In the genomic region with DNA sequence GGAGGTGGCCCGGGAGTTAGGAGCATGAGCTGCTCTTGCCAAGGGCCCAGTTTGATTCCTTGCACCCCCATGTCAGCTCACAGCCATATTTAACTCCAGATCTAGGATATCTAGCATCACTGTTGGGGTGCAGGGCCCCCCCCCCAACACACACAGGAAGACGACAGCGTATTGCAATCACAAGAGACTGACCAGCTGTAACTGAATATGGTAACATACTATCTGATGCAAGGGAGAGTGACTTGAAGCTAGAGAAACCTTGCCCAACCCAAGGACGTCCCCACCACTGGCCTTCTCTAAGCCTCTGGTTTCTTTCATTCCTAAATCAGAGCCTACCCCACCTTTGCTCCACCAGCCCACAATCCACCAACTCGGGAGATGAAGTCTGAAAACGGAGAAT, we compare ENCODE assay signal across 18 mouse cellular contexts.
A peak's percentile ranks its signal among the peaks of the same experiment; 100 is the strongest.
DNase-seq lines count a peak whose midpoint lies in the region; ATAC-seq and TF ChIP-seq lines count a peak whose summit lies in the region.
"Had no signal": no experiment of that assay in that cellular context is flagged by ENCODE, and none has a peak within 500 bp of the region (broad histone marks: within the 10 kb centered on the region; RNA-seq: fewer than 3 reads in every experiment).

No protein-coding gene starts in this region.

- peaks cover 37% of the 10 kb centered on the region for H3K4me1 ChIP-seq in hindbrain, embryonic 10.5 days (replicated peaks)
- no peaks in the 10 kb centered on the region for H3K4me1 ChIP-seq in hindbrain, embryonic 11.5 days (replicated peaks; ENCODE audit: control insufficient read depth, insufficient read depth, low read length)
- H3K4me1 ChIP-seq in liver, embryonic 16.5 days (ENCODE audit: control insufficient read depth, low read depth, low read length) = no peaks in the 10 kb centered on the region; the same call in none of the 2 replicates
- peaks cover 5% of the 10 kb centered on the region for H3K4me1 ChIP-seq in bone marrow, adult 2 months (ENCODE audit: control insufficient read depth, insufficient read depth, low read length)
- peaks cover 46% of the 10 kb centered on the region for H3K4me1 ChIP-seq in limb, embryonic 10.5 days
- H3K4me1 ChIP-seq: embryonic facial prominence, embryonic 12.5 days; forebrain, embryonic 15.5 days had no signal

- WGBS in hindbrain, embryonic 10.5 days = 86% methylated on average over 6 of the region's 6 CpGs
- 80% methylated on average over 6 of the region's 6 CpGs for WGBS in hindbrain, embryonic 11.5 days
- WGBS in liver, embryonic 16.5 days (ENCODE audit: insufficient replicate concordance) = 64% methylated on average over 6 of the region's 6 CpGs
- 45% methylated on average over 6 of the region's 6 CpGs for WGBS in bone marrow, adult 2 months
- 91% methylated on average over 6 of the region's 6 CpGs for WGBS in limb, embryonic 10.5 days

- H3K4me3 ChIP-seq in hindbrain, embryonic 10.5 days = no peak overlapping the region
- H3K4me3 ChIP-seq in hindbrain, embryonic 11.5 days (ENCODE audit: low read depth, low read length) = no peak overlapping the region
- no peak overlapping the region for H3K4me3 ChIP-seq in liver, embryonic 16.5 days (ENCODE audit: low read depth, low read length)
- no peak overlapping the region for H3K4me3 ChIP-seq in bone marrow, adult 2 months (replicated peaks; ENCODE audit: control insufficient read depth, low read depth, low read length)
- no peak overlapping the region for H3K4me3 ChIP-seq in limb, embryonic 10.5 days
- H3K4me3 ChIP-seq: embryonic facial prominence, embryonic 12.5 days; forebrain, embryonic 15.5 days; heart, adult 2 months; heart, embryonic 12.5 days had no signal

- peak overlapping the region; percentile 66; the same call in 1 of the 2 replicates for H3K27ac ChIP-seq in hindbrain, embryonic 10.5 days
- no peak overlapping the region for H3K27ac ChIP-seq in hindbrain, embryonic 11.5 days (ENCODE audit: low read depth, low read length)
- peak overlapping the region; percentile 42; the same call in 1 of the 2 replicates for H3K27ac ChIP-seq in liver, embryonic 16.5 days (ENCODE audit: low read length)
- H3K27ac ChIP-seq in bone marrow, adult 2 months (ENCODE audit: control insufficient read depth, insufficient read depth, low read depth, low read length, poor library complexity) = peak overlapping the region; percentile 96
- peak overlapping the region; percentile 30; the same call in 1 of the 2 replicates for H3K27ac ChIP-seq in limb, embryonic 10.5 days
- H3K27ac ChIP-seq: embryonic facial prominence, embryonic 12.5 days; forebrain, embryonic 15.5 days; heart, adult 2 months had no signal

- no peak for ATAC-seq in hindbrain, embryonic 11.5 days (ENCODE audit: low FRiP score)
- peak; percentile 28; the same call in 1 of the 2 replicates for ATAC-seq in liver, embryonic 16.5 days (ENCODE audit: low read depth)
- ATAC-seq: activated CD4-positive, CD25-positive, alpha-beta regulatory T cell, adult 4 months; forebrain, embryonic 15.5 days; Patski had no signal

- H3K4me2 ChIP-seq in hindbrain, embryonic 11.5 days (replicated peaks; ENCODE audit: low read depth, low read length) = no peak overlapping the region
- H3K4me2 ChIP-seq in liver, embryonic 16.5 days (ENCODE audit: low read depth, low read length) = no peak overlapping the region
- H3K4me2 ChIP-seq: embryonic facial prominence, embryonic 12.5 days; forebrain, embryonic 15.5 days; heart, embryonic 12.5 days; hindbrain, embryonic 14.5 days had no signal

- no peak overlapping the region for H3K9ac ChIP-seq in hindbrain, embryonic 11.5 days (ENCODE audit: low read depth, low read length)
- H3K9ac ChIP-seq in liver, embryonic 16.5 days (ENCODE audit: low read depth, low read length) = no peak overlapping the region
- H3K9ac ChIP-seq: embryonic facial prominence, embryonic 12.5 days; forebrain, embryonic 15.5 days; heart, embryonic 12.5 days; hindbrain, embryonic 14.5 days had no signal

- no peak for TF ChIP-seq CTCF in bone marrow, adult 2 months (IDR thresholded peaks at IDR 0.05; ENCODE audit: control insufficient read depth, insufficient read depth, low read length)

- no peaks in the 10 kb centered on the region; the same call in 1 of the 2 replicates for H3K27me3 ChIP-seq in hindbrain, embryonic 10.5 days (ENCODE audit: insufficient read depth, poor library complexity, severe bottlenecking)
- no peaks in the 10 kb centered on the region for H3K27me3 ChIP-seq in hindbrain, embryonic 11.5 days (ENCODE audit: control insufficient read depth, insufficient read depth, low read length)
- no peaks in the 10 kb centered on the region for H3K27me3 ChIP-seq in liver, embryonic 16.5 days (ENCODE audit: control insufficient read depth, insufficient read depth, low read depth, low read length)
- H3K27me3 ChIP-seq in limb, embryonic 10.5 days (ENCODE audit: low read depth, poor library complexity, severe bottlenecking) = no peaks in the 10 kb centered on the region
- H3K27me3 ChIP-seq: embryonic facial prominence, embryonic 12.5 days; forebrain, embryonic 15.5 days; Patski had no signal

- peaks cover 47% of the 10 kb centered on the region for H3K36me3 ChIP-seq in hindbrain, embryonic 10.5 days
- no peaks in the 10 kb centered on the region for H3K36me3 ChIP-seq in hindbrain, embryonic 11.5 days (ENCODE audit: control insufficient read depth, insufficient read depth, low read length)
- no peaks in the 10 kb centered on the region; the same call in 1 of the 2 replicates for H3K36me3 ChIP-seq in liver, embryonic 16.5 days (ENCODE audit: control insufficient read depth, insufficient read depth)
- peaks cover 42% of the 10 kb centered on the region for H3K36me3 ChIP-seq in limb, embryonic 10.5 days

- TF ChIP-seq POLR2A in bone marrow, adult 2 months (IDR thresholded peaks at IDR 0.05; ENCODE audit: borderline replicate concordance, control insufficient read depth, low read depth, low read length) = no peak

- intact Hi-C loops in left cerebral cortex, postnatal 25 days (cut with DNase I) = no loop called here

- H3K9me3 ChIP-seq in hindbrain, embryonic 10.5 days = no peaks in the 10 kb centered on the region
- H3K9me3 ChIP-seq in hindbrain, embryonic 11.5 days (ENCODE audit: control insufficient read depth, low read length) = no peaks in the 10 kb centered on the region
- H3K9me3 ChIP-seq in liver, embryonic 16.5 days (replicated peaks; ENCODE audit: control insufficient read depth, low read length) = no peaks in the 10 kb centered on the region
- no peaks in the 10 kb centered on the region for H3K9me3 ChIP-seq in limb, embryonic 10.5 days (replicated peaks)
- H3K9me3 ChIP-seq: embryonic facial prominence, embryonic 12.5 days; forebrain, embryonic 15.5 days; heart, embryonic 12.5 days had no signal

- no peak for DNase-seq in hindbrain, embryonic 10.5 days (ENCODE audit: low spot score)
- DNase-seq in hindbrain, embryonic 11.5 days (ENCODE audit: low spot score) = no peak
- DNase-seq in liver = no peak
- DNase-seq in limb, embryonic 10.5 days (ENCODE audit: low spot score) = no peak
- DNase-seq in heart, adult 8-10 months (ENCODE audit: low spot score) = no peak
- DNase-seq in left cerebral cortex, postnatal 25 days (ENCODE audit: low spot score in 2 of 2) = no peak
- DNase-seq: adrenal gland, postnatal 25 days; cerebellum, adult 8-10 months; cerebellum, postnatal 14 days; heart, adult 2 months had no signal
